Mouse (Mus musculus) ES-E14 (cell line): ENCODE measurements around the gene Mrps12.

Source experiments
- CHD2 ChIP-seq: IDR thresholded peaks from 2 replicates; pipeline ENCODE4 v1.6.1; 2014; ENCODE audit warnings: mild to moderate bottlenecking, low read depth, low read length, inconsistent platforms
- HCFC1 ChIP-seq: IDR thresholded peaks from 2 replicates; pipeline ENCODE4 v1.6.1; 2012; ENCODE audit warnings: low read length, inconsistent platforms, borderline replicate concordance; ENCODE audit not compliant: insufficient read depth
- MAFK ChIP-seq: IDR thresholded peaks from 2 replicates; pipeline ENCODE4 v1.6.1; 2014; ENCODE audit warnings: mild to moderate bottlenecking, low read depth, low read length, inconsistent platforms; ENCODE audit not compliant: insufficient read depth
- ZC3H11A ChIP-seq: IDR thresholded peaks from 2 replicates; pipeline ENCODE4 v1.6.1; 2012; ENCODE audit warnings: low read depth, mild to moderate bottlenecking, inconsistent platforms, low read length, borderline replicate concordance
- ZNF384 ChIP-seq: IDR thresholded peaks from 2 replicates; pipeline ENCODE4 v1.6.1; 2012; ENCODE audit warnings: low read depth, low read length, inconsistent platforms

GRCm38 (mm10) chr7:28694966-28695511 lies 46.6 kb downstream of the Mrps12 start:
- TF ChIP-seq ZC3H11A: no peak
- no peak for TF ChIP-seq MAFK
- no peak for TF ChIP-seq ZNF384
- TF ChIP-seq CHD2: no peak
- no peak for TF ChIP-seq HCFC1
